Mouse (Mus musculus) heart, embryonic 16.5 days (tissue): ENCODE data around the gene Vmn1r85. TPM values are rescaled to one million over a fixed set of nuclear protein-coding genes. Genes with fewer than 3 reads are reported as not detected.

Experiments used
- ATAC-seq: fragments of 200-750 bp; cut with Nextera tagmentation; replicated peaks from 2 replicates; pipeline ENCODE4 v1.8.0; 2017; ENCODE audit warnings: moderate number of reproducible peaks; ENCODE audit not compliant: insufficient read depth, low FRiP score; ENCODE audit errors: extremely low read depth
- H3K27ac ChIP-seq: fragments of 300-500 bp; sonication (generic); 2 replicates; pipeline ENCODE4 v1.5.1; 2014; ENCODE audit warnings: mild to moderate bottlenecking, low read length, control low read depth, moderate library complexity
- H3K27me3 ChIP-seq: fragments of 300-500 bp; sonication (generic); 2 replicates; pipeline ENCODE4 v1.6.1; 2014; ENCODE audit warnings: low read length, mixed read lengths; ENCODE audit not compliant: control insufficient read depth, insufficient read depth
- H3K36me3 ChIP-seq: fragments of 300-500 bp; sonication (generic); 2 replicates; pipeline ENCODE4 v1.6.1; 2014; ENCODE audit not compliant: control insufficient read depth, insufficient read depth
- H3K4me1 ChIP-seq: fragments of 300-500 bp; sonication (generic); 2 replicates; pipeline ENCODE4 v1.6.1; 2014; ENCODE audit warnings: low read length, mixed read lengths; ENCODE audit not compliant: control insufficient read depth, insufficient read depth
- H3K4me2 ChIP-seq: fragments of 300-500 bp; sonication (generic); 2 replicates; pipeline ENCODE4 v1.6.1; 2014; ENCODE audit warnings: low read depth, mild to moderate bottlenecking, control low read depth, low read length
- H3K4me3 ChIP-seq: fragments of 300-500 bp; sonication (generic); 2 replicates; pipeline ENCODE4 v1.5.1; 2014; ENCODE audit warnings: mild to moderate bottlenecking, control low read depth, low read length
- H3K9ac ChIP-seq: fragments of 300-500 bp; sonication (generic); 2 replicates; pipeline ENCODE4 v1.6.1; 2014; ENCODE audit warnings: low read length, control low read depth
- H3K9me3 ChIP-seq: fragments of 300-500 bp; sonication (generic); replicated peaks from 2 replicates; pipeline ENCODE4 v1.6.1; 2016; ENCODE audit warnings: low read length; ENCODE audit not compliant: control insufficient read depth
- WGBS: fragments of 180-500 bp; shearing (Covaris S2); extraction: QIAGEN DNeasy Blood & Tissue Kit; methylation state at CpG from one replicate; pipeline ENCODE4 v1.1.7; 2014; 5-methylcytosine and 5-hydroxymethylcytosine counted together
- polyA plus RNA-seq: library from polyadenylated mRNA; unstranded; fragments of >200 nt; fragmentation: Nextera tagmentation; extraction: Ambion mirVana; gene quantifications from 2 replicates; pipeline ENCODE4 v1.2.1, GENCODE M21; 2015

The Vmn1r85 gene
- polyA plus RNA-seq, 1 experiment from 2014 or later, result not detected

DNA sequence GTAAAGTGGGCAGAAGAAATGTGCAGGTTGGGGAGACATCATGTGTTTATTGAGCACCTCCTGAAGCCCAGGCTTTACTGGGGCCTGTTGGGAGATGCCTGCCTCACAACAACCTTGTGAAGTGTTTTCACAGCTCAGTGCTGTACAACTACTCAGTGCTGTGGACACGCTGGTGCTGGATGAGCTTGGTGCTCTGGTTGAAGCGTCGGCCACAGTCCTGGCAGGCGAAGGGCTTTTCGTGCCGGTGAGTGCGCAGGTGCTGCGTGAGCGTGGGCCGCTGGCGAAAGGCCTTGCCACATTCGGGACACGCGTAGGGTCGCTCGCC is 51.9 kb downstream of the Vmn1r85 start:
- peaks cover 6% of the 10 kb centered on the region; the same call in 1 of the 2 replicates for H3K9me3 ChIP-seq
- no peak overlapping the region for H3K9ac ChIP-seq
- H3K27ac ChIP-seq, result no peak overlapping the region
- peaks cover 31% of the 10 kb centered on the region for H3K27me3 ChIP-seq
- H3K4me2 ChIP-seq, result peak overlapping the region; percentile 87; the same call in 1 of the 2 replicates
- peaks cover 9% of the 10 kb centered on the region for H3K4me1 ChIP-seq
- no peak for ATAC-seq
- 42% methylated on average over 16 of the region's 16 CpGs for WGBS
- no peaks in the 10 kb centered on the region for H3K36me3 ChIP-seq
- H3K4me3 ChIP-seq, result peak overlapping the region; percentile 54

DNA sequence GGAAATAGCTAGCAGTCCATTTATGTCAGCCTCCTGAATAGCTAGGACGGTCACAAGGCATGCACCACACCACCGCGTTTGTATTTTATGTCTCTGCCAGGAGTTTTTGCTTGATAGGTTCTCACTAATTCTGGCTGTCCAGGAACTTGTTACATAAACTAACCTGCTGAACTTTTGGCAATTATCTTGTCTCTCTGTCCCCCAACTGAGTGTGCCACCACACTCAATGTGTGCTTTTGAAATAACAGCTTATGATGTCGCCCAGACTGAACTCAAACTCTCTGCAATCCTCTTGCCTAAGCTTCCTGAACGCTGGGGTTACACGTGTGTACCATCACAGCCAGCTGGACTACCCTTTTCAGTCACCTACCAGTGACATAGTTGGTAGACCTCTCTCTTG is 52.5 kb downstream of the Vmn1r85 start:
- WGBS, result 62% methylated on average over 6 of the region's 6 CpGs
- Histone ChIP-seq H3K27me3 (peaks cover 31% of the 10 kb centered on the region), H3K36me3 (no peaks in the 10 kb centered on the region)

DNA sequence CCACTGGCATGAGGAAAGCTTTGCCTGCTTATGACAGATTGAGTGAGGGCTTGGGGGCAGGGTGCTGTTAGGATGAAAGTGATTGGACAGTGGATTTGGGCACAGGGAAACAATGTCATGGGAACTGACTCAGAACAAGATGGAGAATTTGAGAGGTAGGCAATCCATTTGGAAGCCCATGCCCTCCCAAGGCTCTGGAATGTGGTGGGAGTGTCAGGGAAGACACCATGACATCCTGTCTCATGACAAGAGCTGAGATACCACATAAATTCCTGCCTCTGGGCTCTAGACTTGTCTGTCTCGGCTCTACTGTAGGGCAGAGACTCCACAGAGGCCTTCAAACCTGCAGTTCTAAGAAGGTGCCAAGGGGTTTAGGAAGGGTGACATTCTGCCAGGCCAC is 53.7 kb downstream of the Vmn1r85 start:
- peaks cover 31% of the 10 kb centered on the region for H3K27me3 ChIP-seq
- H3K4me2 ChIP-seq, result no peak overlapping the region
- H3K36me3 ChIP-seq, result no peaks in the 10 kb centered on the region; the same call in 1 of the 2 replicates
- H3K9ac ChIP-seq, result no peak overlapping the region
- no peak overlapping the region for H3K4me3 ChIP-seq
- no peak for ATAC-seq
- WGBS, result 59% methylated on average over 1 of the region's 1 CpGs
- H3K9me3 ChIP-seq, result peaks cover 6% of the 10 kb centered on the region; the same call in 1 of the 2 replicates
- no peak overlapping the region for H3K27ac ChIP-seq
- H3K4me1 ChIP-seq, result peaks cover 17% of the 10 kb centered on the region

More for the DNA sequence above, 52.5 kb downstream of the Vmn1r85 start:
- no peak overlapping the region for H3K27ac ChIP-seq
- H3K9me3 ChIP-seq, result peaks cover 6% of the 10 kb centered on the region; the same call in 1 of the 2 replicates
- ATAC-seq, result no peak
- H3K9ac ChIP-seq, result no peak overlapping the region
- no peak overlapping the region for H3K4me2 ChIP-seq
- H3K4me3 ChIP-seq, result no peak overlapping the region
- H3K4me1 ChIP-seq, result peaks cover 9% of the 10 kb centered on the region

DNA sequence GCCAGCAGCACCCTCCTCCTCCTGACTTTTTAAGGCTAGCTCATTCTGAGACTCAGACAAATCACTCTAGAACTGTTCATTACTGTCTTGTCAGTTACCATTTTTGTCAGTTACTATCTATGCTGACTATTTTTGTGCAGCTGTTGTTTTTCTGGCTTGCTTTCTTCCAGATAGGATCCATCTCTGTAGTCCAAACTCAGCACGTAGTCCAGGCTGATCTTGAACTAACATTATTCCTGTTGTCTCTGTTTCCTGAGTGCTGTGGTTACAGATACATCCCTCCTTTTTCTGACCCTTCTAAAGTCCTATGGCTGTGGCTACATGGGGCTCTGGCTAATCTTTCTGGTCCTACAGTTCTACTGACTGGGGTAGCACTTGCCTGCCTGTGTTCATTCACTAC is 55.8 kb downstream of the Vmn1r85 start:
- 54% methylated on average over 1 of the region's 1 CpGs for WGBS
- peaks cover 6% of the 10 kb centered on the region; the same call in 1 of the 2 replicates for H3K9me3 ChIP-seq
- H3K4me2 ChIP-seq, result peak overlapping the region; percentile 92
- peaks cover 12% of the 10 kb centered on the region for H3K36me3 ChIP-seq
- H3K27me3 ChIP-seq, result peaks cover 17% of the 10 kb centered on the region
- H3K9ac ChIP-seq, result peak overlapping the region; percentile 90
- no peak for ATAC-seq
- H3K4me3 ChIP-seq, result peak overlapping the region; percentile 87
- H3K4me1 ChIP-seq, result peaks cover 22% of the 10 kb centered on the region
- peak overlapping the region; percentile 99 for H3K27ac ChIP-seq

DNA sequence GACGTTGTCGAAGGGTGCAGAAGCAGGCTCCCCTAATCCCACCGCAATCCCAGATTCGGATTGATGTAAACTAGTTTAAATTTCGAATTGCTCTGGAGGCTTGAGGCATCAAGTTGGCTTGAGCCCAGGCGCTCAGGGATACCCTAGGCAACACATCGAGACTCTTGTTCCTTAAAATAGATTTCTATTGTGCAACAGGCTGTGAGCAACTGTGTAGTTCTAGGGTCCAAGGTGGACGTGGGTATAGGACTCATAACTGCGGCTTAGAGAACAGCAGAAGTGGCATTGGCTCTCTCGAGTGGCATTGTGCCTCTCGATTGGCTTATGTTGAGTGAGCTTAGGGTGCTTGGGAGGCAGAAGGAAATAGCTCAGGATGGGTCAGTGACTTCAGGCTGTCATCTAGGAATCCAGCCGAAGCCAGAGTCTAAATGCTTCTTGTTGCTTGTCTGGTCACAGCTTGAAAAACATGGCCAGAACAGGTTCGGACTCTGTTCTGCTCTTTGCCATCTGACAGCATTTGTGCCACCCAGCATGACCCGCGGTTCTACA is 56.3 kb downstream of the Vmn1r85 start:
- Histone ChIP-seq H3K4me1 (peaks cover 25% of the 10 kb centered on the region), H3K4me2 (peak overlapping the region; percentile 92), H3K4me3 (peak overlapping the region; percentile 87), H3K9ac (peak overlapping the region; percentile 90), H3K36me3 (peaks cover 12% of the 10 kb centered on the region), H3K27ac (peak overlapping the region; percentile 99), H3K27me3 (peaks cover 15% of the 10 kb centered on the region), H3K9me3 (peaks cover 6% of the 10 kb centered on the region; the same call in 1 of the 2 replicates)
- no peak for ATAC-seq
- 13% methylated on average over 15 of the region's 15 CpGs for WGBS

DNA sequence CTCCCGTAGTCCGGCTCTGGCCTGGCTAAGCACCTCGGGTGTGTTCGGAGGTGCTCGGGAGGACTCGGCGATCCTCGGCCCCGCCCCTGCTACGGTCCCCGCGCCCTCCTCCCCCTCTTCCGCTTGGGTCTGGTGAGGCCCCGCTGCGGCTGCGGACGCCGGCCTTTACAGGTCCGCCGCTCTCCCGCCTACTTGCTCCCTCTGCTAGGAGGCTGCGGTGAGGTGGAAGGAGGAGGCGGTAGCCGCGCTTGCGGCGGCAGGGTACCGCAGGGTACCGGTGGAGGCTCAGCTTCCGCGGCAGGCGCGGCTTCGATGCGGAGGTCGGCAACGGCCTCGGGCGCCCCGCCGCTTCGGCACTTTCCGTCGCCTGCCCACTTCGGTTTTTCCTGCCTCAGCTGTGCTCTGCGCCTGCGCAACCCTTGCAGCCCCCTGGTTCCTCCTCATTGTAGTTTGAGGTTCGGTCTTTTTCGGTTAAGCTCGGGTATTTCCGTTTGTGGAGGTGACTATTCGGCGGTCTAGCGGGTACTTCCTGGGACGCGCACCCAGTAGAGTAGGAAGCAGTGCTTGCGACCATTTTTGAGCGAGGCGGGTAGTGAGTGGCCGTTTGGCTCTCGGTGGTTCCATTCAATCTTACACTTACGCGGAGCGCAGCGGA is 56.9 kb downstream of the Vmn1r85 start, which contains the start of gene Ube2m:
Ube2m (minus strand) TSS at position 375 of the 655 bp plus-strand sequence.
- Histone ChIP-seq H3K27me3 (peaks cover 9% of the 10 kb centered on the region), H3K27ac (peak within 1 kb of the TSS; percentile 99), H3K4me1 (peaks cover 32% of the 10 kb centered on the region), H3K4me2 (peak within 1 kb of the TSS; percentile 96), H3K36me3 (peaks cover 12% of the 10 kb centered on the region), H3K4me3 (peak within 1 kb of the TSS; percentile 87), H3K9me3 (no peaks in the 10 kb centered on the region; the same call in 1 of the 2 replicates), H3K9ac (peak within 1 kb of the TSS; percentile 90)
- peak; percentile 91 for ATAC-seq
- WGBS, result 0% methylated on average over 63 of the region's 65 CpGs

DNA sequence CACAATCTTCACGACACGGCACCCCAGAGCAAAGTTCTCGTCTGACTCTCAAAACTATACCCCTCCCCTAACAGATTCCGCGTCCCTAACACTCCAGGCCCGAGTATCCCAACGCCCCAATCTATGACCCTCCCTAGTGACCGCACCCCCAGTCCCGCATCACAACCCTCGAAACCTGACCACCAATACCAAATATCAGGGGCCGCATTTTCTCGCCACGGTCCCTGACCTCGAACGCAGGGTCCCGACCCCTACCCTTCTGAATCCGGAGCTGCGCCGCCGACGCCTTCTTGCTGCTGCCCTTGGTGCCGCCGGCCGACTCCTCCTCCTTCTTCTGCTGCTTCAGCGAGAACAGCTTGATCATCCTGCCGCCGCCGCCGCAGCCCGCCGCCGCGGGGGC is 57.6 kb downstream of the Vmn1r85 start:
- peaks cover 33% of the 10 kb centered on the region for H3K4me1 ChIP-seq
- peaks cover 4% of the 10 kb centered on the region; the same call in 1 of the 2 replicates for H3K27me3 ChIP-seq
- H3K4me2 ChIP-seq, result peak overlapping the region; percentile 96
- peak overlapping the region; percentile 90 for H3K9ac ChIP-seq
- peak; percentile 4; the same call in 1 of the 2 replicates for ATAC-seq
- H3K27ac ChIP-seq, result peak overlapping the region; percentile 99
- no peaks in the 10 kb centered on the region for H3K9me3 ChIP-seq
- peak overlapping the region; percentile 87 for H3K4me3 ChIP-seq
- H3K36me3 ChIP-seq, result peaks cover 15% of the 10 kb centered on the region
- under 1% methylated on average over 32 of the region's 33 CpGs for WGBS

DNA sequence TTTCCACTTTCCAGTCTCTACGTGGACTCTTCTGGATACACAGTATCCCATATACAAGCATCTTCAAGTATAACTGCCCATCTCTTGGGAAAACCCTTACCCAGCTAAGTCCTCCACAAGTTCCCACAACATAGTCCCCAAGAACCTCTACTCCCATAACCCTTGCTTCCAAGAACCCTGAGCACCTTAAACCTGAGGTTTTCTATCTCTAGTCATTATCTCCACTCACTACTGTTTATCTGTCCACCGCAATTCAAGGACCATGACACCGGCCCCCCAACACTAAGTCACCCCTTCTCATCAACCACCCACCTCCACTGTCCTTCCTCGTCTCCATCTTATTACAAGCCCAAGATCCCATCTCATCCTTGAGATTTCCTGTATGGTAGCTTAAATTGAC is 58.2 kb downstream of the Vmn1r85 start:
- Histone ChIP-seq H3K36me3 (peaks cover 19% of the 10 kb centered on the region), H3K9me3 (no peaks in the 10 kb centered on the region), H3K27me3 (no peaks in the 10 kb centered on the region), H3K4me2 (peak overlapping the region; percentile 96), H3K9ac (peak overlapping the region; percentile 90), H3K4me1 (peaks cover 33% of the 10 kb centered on the region), H3K27ac (peak overlapping the region; percentile 99), H3K4me3 (peak overlapping the region; percentile 87)
- WGBS, result 29% methylated on average over 4 of the region's 4 CpGs
- no peak for ATAC-seq

DNA sequence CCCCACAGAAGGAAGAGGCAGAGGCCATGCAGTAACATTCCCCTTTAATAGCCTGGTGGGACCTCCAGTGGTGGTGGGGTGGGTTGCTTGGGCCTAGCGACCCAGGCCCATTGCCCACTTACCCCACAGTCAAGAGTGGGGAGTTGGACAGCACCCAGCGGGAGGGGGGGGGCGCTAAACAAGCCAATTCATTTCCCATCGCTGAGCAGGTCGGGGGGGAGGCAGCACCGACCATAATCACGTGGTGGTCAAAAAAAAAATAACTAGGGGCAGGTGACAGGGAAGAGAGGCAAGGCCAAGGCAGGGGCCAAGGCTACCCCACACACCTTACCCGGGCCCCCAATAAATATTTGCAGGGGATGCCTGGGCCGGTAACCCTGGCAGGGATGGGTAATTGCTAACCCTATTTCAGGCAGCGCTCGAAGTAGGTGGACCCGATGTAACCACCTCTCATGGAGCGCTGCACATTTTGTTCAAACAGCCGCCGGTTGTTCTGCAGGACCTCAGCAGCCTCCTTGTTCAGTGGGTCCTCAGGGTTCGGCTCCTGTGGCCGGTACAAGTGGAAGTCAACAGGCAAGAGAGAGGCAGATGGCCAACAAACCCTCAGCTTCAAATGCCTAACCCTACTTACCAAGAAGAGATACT is 59.6 kb downstream of the Vmn1r85 start:
- Histone ChIP-seq H3K36me3 (peaks cover 34% of the 10 kb centered on the region), H3K27me3 (no peaks in the 10 kb centered on the region), H3K9ac (peak overlapping the region; percentile 62; the same call in 1 of the 2 replicates), H3K4me3 (no peak overlapping the region; the same call in 1 of the 2 replicates), H3K27ac (peak overlapping the region; percentile 85), H3K4me2 (peak overlapping the region; percentile 86; the same call in 1 of the 2 replicates), H3K4me1 (peaks cover 33% of the 10 kb centered on the region), H3K9me3 (no peaks in the 10 kb centered on the region)
- ATAC-seq, result no peak
- 86% methylated on average over 17 of the region's 17 CpGs for WGBS
